In the genomic region with DNA sequence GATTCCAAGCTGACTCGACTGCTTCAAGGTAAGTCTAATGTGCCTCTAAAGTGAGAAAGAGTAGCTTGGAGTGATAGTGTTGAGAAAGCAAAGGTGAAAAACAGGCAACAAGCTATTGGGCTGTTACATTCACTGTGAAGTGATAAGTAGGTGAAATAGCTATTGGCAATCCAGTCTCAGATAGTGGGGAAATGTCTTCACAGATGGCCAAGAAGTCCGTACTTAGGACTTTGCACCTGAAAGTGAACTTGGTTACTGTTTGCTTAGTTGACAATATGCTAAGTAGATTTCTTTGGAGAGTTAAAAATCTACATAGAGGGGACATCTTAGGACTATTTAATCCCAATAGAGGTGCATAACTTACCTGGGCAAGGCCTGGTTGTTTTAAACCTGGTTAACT, we compare ENCODE assay signal across 26 mouse cellular contexts. TPM values are rescaled to one million over a fixed set of nuclear protein-coding genes. Genes with fewer than 3 reads are reported as not detected.
DNase-seq lines count a peak whose midpoint lies in the region; ATAC-seq and TF ChIP-seq lines count a peak whose summit lies in the region.
"Had no signal": no experiment of that assay in that cellular context is flagged by ENCODE, and none has a peak within 500 bp of the region (broad histone marks: within the 10 kb centered on the region; RNA-seq: fewer than 3 reads in every experiment).

No protein-coding gene starts in this region.

- H3K27me3 ChIP-seq in kidney, adult 2 months (replicated peaks; ENCODE audit: control insufficient read depth, insufficient read depth, low read length): no peaks in the 10 kb centered on the region
- H3K27me3 ChIP-seq in kidney, embryonic 16.5 days (ENCODE audit: insufficient read depth, low read length): peaks cover 3% of the 10 kb centered on the region; the same call in 1 of the 2 replicates
- no peaks in the 10 kb centered on the region for H3K27me3 ChIP-seq in intestine, embryonic 15.5 days (replicated peaks)
- H3K27me3 ChIP-seq in intestine, postnatal 0 days (replicated peaks; ENCODE audit: control insufficient read depth, insufficient read depth, low read length): no peaks in the 10 kb centered on the region
- H3K27me3 ChIP-seq in forebrain, embryonic 15.5 days: no peaks in the 10 kb centered on the region
- H3K27me3 ChIP-seq: CH12.LX; forebrain, embryonic 13.5 days; hindbrain, embryonic 12.5 days had no signal

- ATAC-seq in kidney, embryonic 16.5 days (ENCODE audit: low FRiP score, low TSS enrichment): no peak
- ATAC-seq in intestine, embryonic 15.5 days: 0 out of 2 replicates have a peak, but pooled peaks have one; percentile 43
- ATAC-seq in intestine, postnatal 0 days: peak; percentile 78
- no peak for ATAC-seq in forebrain, embryonic 15.5 days (replicated peaks)
- ATAC-seq: forebrain, embryonic 13.5 days; forebrain, postnatal 0 days; Patski had no signal

- H3K4me3 ChIP-seq in kidney, adult 2 months (ENCODE audit: insufficient read depth, low read depth, low read length): no peak overlapping the region
- no peak overlapping the region for H3K4me3 ChIP-seq in kidney, embryonic 16.5 days (ENCODE audit: low read length)
- H3K4me3 ChIP-seq in intestine, embryonic 15.5 days (replicated peaks): no peak overlapping the region
- H3K4me3 ChIP-seq in intestine, postnatal 0 days (ENCODE audit: low read depth, low read length): no peak overlapping the region
- H3K4me3 ChIP-seq in forebrain, embryonic 15.5 days: no peak overlapping the region
- H3K4me3 ChIP-seq: forebrain, embryonic 10.5 days; forebrain, embryonic 13.5 days; gastrocnemius, adult 2 months; hindbrain, embryonic 12.5 days had no signal

- no peaks in the 10 kb centered on the region for H3K9me3 ChIP-seq in kidney, embryonic 16.5 days (ENCODE audit: low read length)
- no peaks in the 10 kb centered on the region for H3K9me3 ChIP-seq in intestine, embryonic 15.5 days
- H3K9me3 ChIP-seq in intestine, postnatal 0 days (ENCODE audit: control insufficient read depth): no peaks in the 10 kb centered on the region
- H3K9me3 ChIP-seq in forebrain, embryonic 15.5 days: no peaks in the 10 kb centered on the region
- H3K9me3 ChIP-seq: forebrain, embryonic 10.5 days; forebrain, embryonic 13.5 days; G1E; hindbrain, embryonic 12.5 days had no signal

- no peak overlapping the region for H3K9ac ChIP-seq in kidney, embryonic 16.5 days (replicated peaks; ENCODE audit: low read length)
- no peak overlapping the region for H3K9ac ChIP-seq in intestine, embryonic 15.5 days
- no peak overlapping the region for H3K9ac ChIP-seq in intestine, postnatal 0 days (ENCODE audit: low read depth, low read length)
- no peak overlapping the region for H3K9ac ChIP-seq in forebrain, embryonic 15.5 days (replicated peaks)
- H3K9ac ChIP-seq: forebrain, embryonic 13.5 days; forebrain, postnatal 0 days; hindbrain, embryonic 12.5 days had no signal

- H3K27ac ChIP-seq in kidney, adult 2 months (ENCODE audit: insufficient read depth, low read depth, low read length): peak overlapping the region; percentile 45; the same call in 1 of the 2 replicates
- H3K27ac ChIP-seq in kidney, embryonic 16.5 days (ENCODE audit: low read length): no peak overlapping the region
- H3K27ac ChIP-seq in intestine, embryonic 15.5 days: no peak overlapping the region
- no peak overlapping the region for H3K27ac ChIP-seq in intestine, postnatal 0 days (ENCODE audit: low read depth, low read length)
- no peak overlapping the region for H3K27ac ChIP-seq in forebrain, embryonic 15.5 days (replicated peaks)
- H3K27ac ChIP-seq: forebrain, embryonic 10.5 days; forebrain, embryonic 13.5 days; gastrocnemius, adult 2 months; hindbrain, embryonic 12.5 days had no signal

- no peaks in the 10 kb centered on the region for H3K36me3 ChIP-seq in kidney, adult 2 months (ENCODE audit: control insufficient read depth, insufficient read depth, low read length)
- H3K36me3 ChIP-seq in kidney, embryonic 16.5 days (ENCODE audit: insufficient read depth, low read length): 0 out of 2 replicates have a peak, but pooled peaks cover 2% of the 10 kb centered on the region
- H3K36me3 ChIP-seq in intestine, embryonic 15.5 days: no peaks in the 10 kb centered on the region
- no peaks in the 10 kb centered on the region for H3K36me3 ChIP-seq in intestine, postnatal 0 days (ENCODE audit: control insufficient read depth, insufficient read depth)
- H3K36me3 ChIP-seq in forebrain, embryonic 15.5 days: no peaks in the 10 kb centered on the region
- H3K36me3 ChIP-seq: hindbrain, embryonic 12.5 days had no signal

- peak; percentile 66 for DNase-seq in kidney, adult 2 months
- peak; percentile 2 for DNase-seq in kidney, postnatal 14 days
- no peak for DNase-seq in kidney, postnatal 4 days
- DNase-seq: adrenal gland, postnatal 10 days; adrenal gland, postnatal 36 days; B cell, adult 2 months; cerebellum, adult 18-20 months; cerebellum, adult 9-10 months; cerebellum, postnatal 14 days; forebrain, postnatal 0 days; gastrocnemius, adult 2 months; gastrocnemius, postnatal 14 days; heart, adult 11 months had no signal

- H3K4me2 ChIP-seq in kidney, embryonic 16.5 days (replicated peaks; ENCODE audit: low read depth, low read length): no peak overlapping the region
- H3K4me2 ChIP-seq in intestine, embryonic 15.5 days (replicated peaks): no peak overlapping the region
- H3K4me2 ChIP-seq in intestine, postnatal 0 days (replicated peaks; ENCODE audit: low read depth): no peak overlapping the region
- no peak overlapping the region for H3K4me2 ChIP-seq in forebrain, embryonic 15.5 days (replicated peaks)
- H3K4me2 ChIP-seq: forebrain, embryonic 13.5 days; heart, embryonic 11.5 days; hindbrain, embryonic 12.5 days had no signal

- WGBS in kidney, adult 2 months: 85% methylated on average over 2 of the region's 2 CpGs
- WGBS in kidney, embryonic 16.5 days: 91% methylated on average over 2 of the region's 2 CpGs
- 73% methylated on average over 2 of the region's 2 CpGs for WGBS in intestine, embryonic 15.5 days
- WGBS in intestine, postnatal 0 days: 57% methylated on average over 2 of the region's 2 CpGs
- WGBS in forebrain, embryonic 15.5 days: 93% methylated on average over 2 of the region's 2 CpGs

- no peak for TF ChIP-seq CTCF in kidney, adult 2 months (conservative IDR thresholded peaks at IDR 0.05; ENCODE audit: insufficient read depth, insufficient read length, low read depth, low read length)
- no peak for TF ChIP-seq CTCF in intestine, postnatal 0 days (IDR thresholded peaks at IDR 0.05; ENCODE audit: low read depth)

- no peak for TF ChIP-seq POLR2A in kidney, adult 2 months (IDR thresholded peaks at IDR 0.05; ENCODE audit: low read depth, low read length)

- no peaks in the 10 kb centered on the region for H3K4me1 ChIP-seq in kidney, adult 2 months (ENCODE audit: control insufficient read depth, insufficient read depth, low read length)
- H3K4me1 ChIP-seq in kidney, embryonic 16.5 days (ENCODE audit: insufficient read depth, low read length): no peaks in the 10 kb centered on the region
- H3K4me1 ChIP-seq in intestine, embryonic 15.5 days (replicated peaks): no peaks in the 10 kb centered on the region
- no peaks in the 10 kb centered on the region for H3K4me1 ChIP-seq in intestine, postnatal 0 days (replicated peaks; ENCODE audit: control insufficient read depth, insufficient read depth, low read length)
- no peaks in the 10 kb centered on the region for H3K4me1 ChIP-seq in forebrain, embryonic 15.5 days
- H3K4me1 ChIP-seq: forebrain, embryonic 10.5 days; forebrain, embryonic 13.5 days; hindbrain, embryonic 12.5 days had no signal

RNA-seq across cellular contexts. Expression of gene Pdzd11, which starts 38.5 kb away (rescaled TPM):
- polyA plus RNA-seq in kidney, adult 2 months (2012; rRNA removed): 31.2 and 36.6 TPM in 2 replicates
- polyA plus RNA-seq in kidney, embryonic 16.5 days (2015; fragmentation: Nextera tagmentation; extraction: Ambion mirVana): 106 and 115 TPM in 2 replicates
- polyA plus RNA-seq in intestine, embryonic 15.5 days (2015; fragmentation: Nextera tagmentation; extraction: Ambion mirVana): 77.3 and 79.7 TPM in 2 replicates
- 64.4 and 71.0 TPM in 2 replicates for polyA plus RNA-seq in intestine, postnatal 0 days (2015; fragmentation: Nextera tagmentation; extraction: Ambion mirVana)
- 112 and 113 TPM in 2 replicates for polyA plus RNA-seq in forebrain, embryonic 15.5 days (2015; fragmentation: Nextera tagmentation; extraction: Ambion mirVana)

RNA-seq across cellular contexts. Expression of gene Kif4, which starts 39.3 kb away (rescaled TPM):
- polyA plus RNA-seq in kidney, adult 2 months (2012; rRNA removed): 0.10 and 0.11 TPM in 2 replicates
- polyA plus RNA-seq in kidney, embryonic 16.5 days (2015; fragmentation: Nextera tagmentation; extraction: Ambion mirVana): 30.5 and 32.0 TPM in 2 replicates
- 21.5 and 22.4 TPM in 2 replicates for polyA plus RNA-seq in intestine, embryonic 15.5 days (2015; fragmentation: Nextera tagmentation; extraction: Ambion mirVana)
- 3.5 and 4.0 TPM in 2 replicates for polyA plus RNA-seq in intestine, postnatal 0 days (2015; fragmentation: Nextera tagmentation; extraction: Ambion mirVana)
- polyA plus RNA-seq in forebrain, embryonic 15.5 days (2015; fragmentation: Nextera tagmentation; extraction: Ambion mirVana): 15.0 and 17.3 TPM in 2 replicates

RNA-seq across cellular contexts. Expression of gene Arr3, which starts 59.5 kb away (rescaled TPM):
- not detected in 2 replicates for polyA plus RNA-seq in kidney, adult 2 months (2012; rRNA removed)
- polyA plus RNA-seq in kidney, embryonic 16.5 days (2015; fragmentation: Nextera tagmentation; extraction: Ambion mirVana): not detected in 2 replicates
- polyA plus RNA-seq in intestine, embryonic 15.5 days (2015; fragmentation: Nextera tagmentation; extraction: Ambion mirVana): not detected in 2 replicates
- polyA plus RNA-seq in intestine, postnatal 0 days (2015; fragmentation: Nextera tagmentation; extraction: Ambion mirVana): not detected in 2 replicates
- 0.27 TPM in 1 of 2 replicates, not detected in the other for polyA plus RNA-seq in forebrain, embryonic 15.5 days (2015; fragmentation: Nextera tagmentation; extraction: Ambion mirVana)
- polyA plus RNA-seq: embryonic facial prominence, embryonic 11.5 days; embryonic facial prominence, embryonic 14.5 days; forebrain, embryonic 10.5 days; forebrain, embryonic 13.5 days; G1E had no signal

Comparison
In these comparisons a context has a peak if more than half of its experiments do, and no peak if none do; other contexts are left out.
1. DNase-seq: peak in kidney, adult 2 months (single experiment) and kidney, postnatal 14 days (single experiment); none in kidney, postnatal 4 days (0 of 2).
2. ATAC-seq: peak in intestine, embryonic 15.5 days (single experiment) and intestine, postnatal 0 days (single experiment); none in kidney, embryonic 16.5 days (single experiment) and forebrain, embryonic 15.5 days (single experiment).